Mouse (Mus musculus): ENCODE data around the gene Fads1.

Fads1 gene

GRCm38 (mm10) chr19:10208851-10209250, 26.2 kb downstream of the Fads1 start:
- in situ Hi-C loops (cut with MboI, MseI), result no loop called here

- in situ Hi-C loops (cut with MboI, MseI), result no loop called here
Observed at GRCm38 (mm10) chr19:10210885-10211284, 28.2 kb downstream of the Fads1 start.

GRCm38 (mm10) chr19:10213796-10214471, 31.2 kb downstream of the Fads1 start:
- in situ Hi-C loops (cut with MboI, MseI), result no loop called here

- in situ Hi-C loops (cut with MboI, MseI), result no loop called here
Observed at GRCm38 (mm10) chr19:10216101-10216500, 33.4 kb downstream of the Fads1 start.

- in situ Hi-C loops (cut with MboI, MseI), result no loop called here
Observed at GRCm38 (mm10) chr19:10219108-10219507, 36.4 kb downstream of the Fads1 start.

GRCm38 (mm10) chr19:10219593-10219992, 36.9 kb downstream of the Fads1 start:
- in situ Hi-C loops (cut with MboI, MseI), result no loop called here

- in situ Hi-C loops (cut with MboI, MseI), result no loop called here
Observed at GRCm38 (mm10) chr19:10221585-10221984, 38.9 kb downstream of the Fads1 start.

- in situ Hi-C loops (cut with MboI, MseI), result no loop called here
Observed at GRCm38 (mm10) chr19:10222656-10223055, 40.0 kb downstream of the Fads1 start.

GRCm38 (mm10) chr19:10223561-10223960, 40.9 kb downstream of the Fads1 start:
- in situ Hi-C loops (cut with MboI, MseI), result no loop called here

- in situ Hi-C loops (cut with MboI, MseI), result no loop called here
Observed at GRCm38 (mm10) chr19:10224637-10225453, 42.2 kb downstream of the Fads1 start.

- in situ Hi-C loops (cut with MboI, MseI), result no loop called here
Observed at GRCm38 (mm10) chr19:10225767-10226166, 43.1 kb downstream of the Fads1 start.

- in situ Hi-C loops (cut with MboI, MseI), result no loop called here
Observed at GRCm38 (mm10) chr19:10231016-10231415, 48.3 kb downstream of the Fads1 start.

- in situ Hi-C loops (cut with MboI, MseI), result no loop called here
Observed at GRCm38 (mm10) chr19:10231871-10232270, 49.2 kb downstream of the Fads1 start.

GRCm38 (mm10) chr19:10232327-10233017, 49.8 kb downstream of the Fads1 start:
- in situ Hi-C loops (cut with MboI, MseI), result no loop called here

- in situ Hi-C loops (cut with MboI, MseI), result no loop called here
Observed at GRCm38 (mm10) chr19:10235784-10236565, 53.3 kb downstream of the Fads1 start.

GRCm38 (mm10) chr19:10238477-10238876, 55.8 kb downstream of the Fads1 start:
- in situ Hi-C loops (cut with MboI, MseI), result no loop called here

GRCm38 (mm10) chr19:10239419-10239818, 56.7 kb downstream of the Fads1 start:
- in situ Hi-C loops (cut with MboI, MseI), result no loop called here

- in situ Hi-C loops (cut with MboI, MseI), result no loop called here
Observed at GRCm38 (mm10) chr19:10239975-10240653, 57.4 kb downstream of the Fads1 start.

- in situ Hi-C loops (cut with MboI, MseI), result no loop called here
Observed at GRCm38 (mm10) chr19:10240654-10241305, 58.1 kb downstream of the Fads1 start, which contains the start of gene Myrf. TSS of gene Myrf (minus strand) at chr19:10240748.

- in situ Hi-C loops (cut with MboI, MseI), result no loop called here
Observed at GRCm38 (mm10) chr19:10242916-10243315, 60.2 kb downstream of the Fads1 start.
